Mouse (Mus musculus) right cerebral cortex, postnatal 4 days (tissue): ENCODE results near the gene Gm19402.
"Not testable (repeated sequence)": the region's sequence is repeated elsewhere in the genome, so short reads cannot be mapped to it uniquely, and the experiment has no call there.

Experiments used
- DNase-seq: peaks from one replicate; pipeline ENCODE4 v3.0.0-alpha.2; 2022

Gm19402 gene

DNA sequence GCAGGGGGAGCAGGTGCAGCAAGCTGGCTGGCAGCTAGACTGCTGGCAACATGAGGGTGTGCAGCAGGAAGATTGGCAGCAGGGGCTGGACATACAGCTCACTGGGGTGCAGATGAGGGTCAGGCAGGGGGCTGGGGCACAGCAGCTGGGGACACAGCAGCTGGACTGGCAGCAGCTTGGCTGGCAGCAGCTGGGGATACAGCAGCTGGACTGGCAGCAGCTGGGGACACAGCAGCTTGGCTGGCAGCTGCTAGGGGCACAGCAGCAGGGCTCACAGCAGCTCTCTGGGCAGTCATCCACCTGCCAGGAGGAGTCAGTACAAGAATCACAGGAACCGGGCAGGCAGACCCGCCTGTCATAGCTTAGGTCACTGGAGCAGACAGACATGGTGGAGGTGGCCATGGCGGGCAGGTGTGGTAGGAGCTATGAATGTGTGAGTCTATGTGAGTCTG is at the start of gene Gm19402:
Gm19402 (minus strand) TSS at position 402 of the 452 bp plus-strand sequence.
- DNase-seq: not testable (repeated sequence)

DNA sequence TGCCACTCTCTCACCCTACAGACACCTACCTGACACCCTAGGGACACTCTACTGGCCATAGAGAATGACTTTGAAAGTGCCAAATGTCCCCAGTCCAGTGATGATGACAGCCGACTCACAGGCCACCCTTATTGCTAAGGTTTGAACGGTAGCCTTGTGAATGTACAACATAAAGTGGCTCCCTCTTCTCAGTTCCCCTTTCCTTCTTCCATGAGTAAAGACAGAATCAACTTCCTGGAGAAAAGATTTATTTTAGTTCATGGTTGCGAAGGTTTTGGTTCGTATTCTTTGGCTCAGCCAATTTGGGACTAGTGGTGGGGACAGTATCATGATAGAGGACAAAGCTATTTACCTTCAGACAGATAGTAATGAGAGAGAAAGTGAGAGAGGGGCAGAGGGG is 48.4 kb upstream of the Gm19402 start:
- no peak for DNase-seq

DNA sequence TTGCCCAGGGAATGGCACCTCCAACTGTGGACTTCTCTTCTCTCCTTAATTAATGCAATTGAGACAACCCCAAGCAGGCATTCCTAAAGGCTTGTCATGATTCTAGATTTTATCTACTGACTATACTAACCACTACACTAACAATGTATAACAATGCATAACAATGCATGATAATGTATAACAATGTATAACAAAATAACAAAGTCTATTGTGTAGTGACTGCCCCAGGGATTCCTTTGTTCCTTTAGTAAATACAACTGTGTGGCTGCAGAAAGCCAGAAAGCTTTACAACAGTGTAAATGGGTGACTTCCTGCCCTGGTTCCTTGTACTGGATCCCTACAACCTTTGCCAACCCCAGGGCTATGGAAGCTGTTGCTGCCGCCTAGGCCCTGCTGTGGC is 45.4 kb upstream of the Gm19402 start:
- DNase-seq: no peak

DNA sequence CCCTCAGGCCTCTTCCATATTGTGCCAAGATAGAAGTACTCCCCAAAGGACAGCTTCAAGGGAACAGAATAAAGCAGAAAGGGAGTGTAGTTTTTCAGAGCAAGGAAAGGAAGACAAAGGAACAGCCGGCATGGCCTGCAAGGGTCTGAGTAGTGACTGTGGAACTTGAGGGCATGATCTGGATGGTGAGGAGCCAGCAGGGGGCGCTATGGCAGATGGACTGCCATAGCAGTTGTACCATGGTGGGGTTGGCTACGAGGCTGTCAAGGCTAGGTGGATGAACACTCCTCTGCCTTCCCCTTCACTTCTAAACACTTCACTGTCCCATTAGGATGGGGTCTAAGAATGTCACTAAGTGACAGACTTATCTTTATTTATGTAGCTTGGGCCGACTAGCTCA is 38.7 kb upstream of the Gm19402 start:
- no peak for DNase-seq

DNA sequence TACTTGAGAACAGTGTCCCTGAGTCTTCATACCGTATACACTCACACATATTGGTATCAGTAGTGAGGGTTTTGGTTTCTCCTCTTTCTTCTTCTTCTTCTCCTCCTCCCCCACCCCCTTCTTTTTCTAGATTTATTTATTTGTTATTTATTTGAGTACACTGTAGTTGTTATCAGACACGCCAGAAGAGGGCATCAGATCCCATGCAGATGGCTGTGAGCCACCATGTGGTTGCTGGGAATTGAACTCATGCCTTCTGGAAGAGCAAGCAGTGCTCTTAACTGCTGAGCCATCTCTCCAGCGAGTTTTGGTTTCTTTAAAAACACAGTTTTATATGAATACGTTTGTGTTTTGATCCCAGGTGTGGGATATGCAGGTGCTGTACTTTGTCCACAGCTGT is 37.7 kb upstream of the Gm19402 start:
- DNase-seq: no peak

DNA sequence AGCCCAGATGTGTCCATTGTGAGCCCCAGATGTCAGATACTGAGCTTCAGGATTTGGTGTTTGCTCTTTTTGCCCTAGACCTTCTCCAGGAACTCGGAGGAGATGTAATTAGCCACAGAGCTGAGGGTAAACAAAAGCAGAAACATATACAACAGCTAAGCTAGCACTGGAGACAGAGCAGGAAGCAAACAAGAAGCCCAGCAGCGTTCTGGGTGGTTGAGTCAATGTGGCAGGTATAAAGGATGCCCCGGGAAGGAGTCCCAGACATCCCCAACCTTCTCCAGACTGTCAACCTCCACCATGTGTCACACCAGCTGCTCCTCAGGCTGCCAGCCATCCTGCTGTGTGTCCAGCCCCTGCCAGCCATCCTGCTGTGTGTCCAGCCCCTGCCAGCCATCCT is 35.6 kb upstream of the Gm19402 start, which contains the start of gene Gm10100:
Gm10100 (plus strand) TSS at position 301 of the 400 bp plus-strand sequence.
- no peak for DNase-seq

DNA sequence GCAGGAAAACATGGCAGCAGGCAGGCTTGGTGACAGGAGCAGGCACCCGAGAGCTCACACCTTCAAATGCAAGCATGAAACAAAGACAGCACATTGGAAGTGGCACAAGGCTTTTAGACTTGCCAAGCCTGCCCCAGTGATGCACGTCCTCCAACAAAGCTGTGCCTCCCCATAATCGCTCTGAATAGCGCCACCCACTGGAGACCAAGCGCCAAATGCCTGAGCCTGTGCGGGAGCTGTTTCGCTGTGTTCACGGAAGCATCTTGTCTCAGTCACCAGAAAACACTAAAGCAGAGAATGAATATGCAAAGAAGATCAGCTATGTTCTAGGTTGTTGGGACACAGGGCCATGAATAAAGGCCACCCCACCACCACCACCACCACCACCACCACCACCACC is 34.3 kb upstream of the Gm19402 start:
- DNase-seq: no peak

DNA sequence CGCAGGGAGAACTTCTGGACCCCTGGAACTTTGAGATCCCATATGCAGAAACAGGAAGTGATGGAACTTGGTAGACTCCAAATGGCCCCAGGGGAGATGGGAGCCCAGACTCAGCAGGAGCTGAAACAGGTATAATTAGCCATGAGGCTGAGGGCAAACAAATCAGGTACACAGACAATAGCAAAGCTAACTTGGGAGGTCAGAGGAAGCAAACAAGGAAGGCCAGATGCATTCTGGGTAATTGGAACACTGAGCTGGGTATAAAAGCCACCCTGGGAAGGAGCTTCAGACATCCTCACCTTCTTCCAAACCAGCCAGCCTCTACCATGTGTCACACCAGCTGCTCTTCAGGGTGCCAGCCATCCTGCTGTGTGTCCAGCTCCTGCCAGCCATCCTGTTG is 29.7 kb upstream of the Gm19402 start, which contains the start of gene Krtap12-1:
Krtap12-1 (plus strand) TSS at position 301 of the 400 bp plus-strand sequence.
- DNase-seq: not testable (repeated sequence)

DNA sequence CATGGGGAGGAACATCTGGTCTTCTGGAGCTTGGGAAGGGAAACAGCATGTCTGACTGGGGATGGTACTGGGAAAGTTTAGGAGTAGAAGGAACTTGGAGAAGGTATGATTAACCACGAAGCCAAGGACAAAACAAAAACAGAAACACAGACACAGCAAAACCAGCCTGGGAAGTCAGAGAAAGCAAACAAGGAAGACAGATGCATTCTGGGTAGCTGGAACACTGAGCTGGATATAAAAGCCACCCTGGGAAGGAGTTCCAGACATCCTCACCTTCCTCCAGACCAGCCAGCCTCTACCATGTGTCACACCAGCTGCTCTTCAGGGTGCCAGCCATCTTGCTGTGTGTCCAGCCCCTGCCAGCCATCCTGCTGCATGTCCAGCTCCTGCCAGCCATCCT is 24.9 kb upstream of the Gm19402 start, which contains the start of gene Gm10142:
Gm10142 (plus strand) TSS at position 301 of the 400 bp plus-strand sequence.
- no peak for DNase-seq

DNA sequence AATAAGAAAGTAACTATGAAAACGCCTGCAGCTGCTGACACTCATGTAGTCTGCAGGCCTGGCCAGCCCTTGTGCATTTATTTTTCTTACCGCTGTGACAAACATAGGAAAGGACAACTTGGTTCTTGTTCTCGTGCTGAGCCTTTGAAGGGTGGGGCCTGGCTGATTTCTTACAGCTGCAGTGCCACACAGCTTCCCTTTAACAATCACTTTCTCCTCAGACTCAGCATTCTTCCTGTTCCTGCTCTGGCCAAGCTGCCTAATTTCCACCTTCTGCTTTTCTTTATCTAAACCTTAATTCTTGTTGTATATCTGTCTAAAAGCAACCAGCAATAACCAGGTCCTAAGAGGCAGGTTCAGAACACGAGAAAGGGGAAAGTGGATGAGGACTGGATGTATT is 23.2 kb upstream of the Gm19402 start:
- no peak for DNase-seq

DNA sequence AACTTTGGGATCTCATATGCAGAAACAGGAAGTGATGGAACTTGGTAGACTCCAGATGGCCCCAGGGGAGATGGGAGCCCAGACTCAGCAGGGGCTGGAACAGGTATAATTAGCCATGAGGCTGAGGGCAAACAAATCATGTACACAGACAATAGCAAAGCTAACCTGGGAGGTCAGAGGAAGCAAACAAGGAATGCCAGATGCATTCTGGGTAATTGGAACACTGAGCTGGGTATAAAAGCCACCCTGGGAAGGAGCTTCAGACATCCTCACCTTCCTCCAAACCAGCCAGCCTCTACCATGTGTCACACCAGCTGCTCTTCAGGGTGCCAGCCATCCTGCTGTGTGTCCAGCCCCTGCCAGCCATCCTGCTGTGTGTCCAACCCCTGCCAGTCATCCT is 20.6 kb upstream of the Gm19402 start, which contains the start of gene Gm10024:
Gm10024 (plus strand) TSS at position 301 of the 400 bp plus-strand sequence.
- DNase-seq: not testable (repeated sequence)

DNA sequence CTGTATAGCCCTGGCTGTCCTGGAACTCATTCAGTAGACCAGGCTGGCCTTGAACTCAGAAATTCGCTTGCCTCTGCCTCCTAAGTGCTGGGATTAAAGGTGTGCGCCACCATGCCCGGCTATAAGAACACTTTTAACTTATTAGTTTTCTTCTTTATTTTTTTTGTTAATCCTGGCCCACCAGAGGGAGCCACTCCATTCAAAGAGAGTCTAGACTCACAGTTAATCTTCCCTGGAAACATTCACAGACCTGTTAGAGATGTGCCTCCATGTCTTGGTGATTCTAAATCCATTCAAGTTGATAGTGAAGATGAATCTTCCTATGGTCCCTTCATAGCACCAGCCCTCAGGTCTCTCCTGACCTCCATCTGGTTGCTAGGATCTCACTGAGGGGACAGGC is 19.3 kb upstream of the Gm19402 start:
- no peak for DNase-seq

DNA sequence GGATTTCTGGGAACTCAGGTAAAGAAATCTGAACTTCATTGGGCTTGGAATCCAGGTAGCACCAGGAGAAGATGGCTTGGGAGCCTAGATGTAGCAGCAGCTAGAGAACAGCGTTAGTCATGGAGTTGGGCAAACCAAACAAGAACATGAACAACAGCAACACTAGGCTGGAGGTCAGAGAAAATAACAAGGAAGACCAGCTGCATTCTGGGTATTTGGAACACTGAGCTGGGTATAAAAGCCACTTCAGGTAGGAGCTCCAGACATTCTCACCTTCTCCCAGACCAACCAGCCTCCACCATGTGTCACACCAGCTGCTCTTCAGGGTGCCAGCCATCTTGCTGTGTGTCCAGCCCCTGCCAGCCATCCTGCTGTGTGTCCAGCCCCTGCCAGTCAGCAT is 15.8 kb upstream of the Gm19402 start, which contains the start of gene Gm10272:
Gm10272 (plus strand) TSS at position 301 of the 400 bp plus-strand sequence.
- no peak for DNase-seq

DNA sequence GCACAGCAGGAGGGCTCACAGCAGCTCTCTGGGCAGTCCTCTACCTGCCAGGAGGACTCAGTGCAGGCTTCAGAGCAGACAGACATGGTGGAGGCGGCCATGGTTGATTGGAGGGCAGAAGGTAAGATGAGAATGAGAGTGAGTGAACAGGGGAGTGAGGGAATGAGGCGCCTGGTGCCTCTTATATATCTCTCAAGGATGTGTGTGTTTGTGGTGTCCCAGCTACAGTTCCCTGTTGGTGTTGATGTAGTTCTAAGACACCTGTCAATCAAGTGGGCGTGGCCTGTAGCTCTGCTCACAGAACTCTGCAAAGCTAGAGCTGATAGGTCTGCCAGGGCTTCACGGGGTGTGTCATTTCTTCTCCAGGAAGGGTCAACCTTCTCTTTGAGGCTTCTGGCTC is 6.6 kb upstream of the Gm19402 start, which contains the start of gene Gm9508:
Gm9508 (minus strand) TSS at position 101 of the 400 bp plus-strand sequence.
- DNase-seq: no peak

DNA sequence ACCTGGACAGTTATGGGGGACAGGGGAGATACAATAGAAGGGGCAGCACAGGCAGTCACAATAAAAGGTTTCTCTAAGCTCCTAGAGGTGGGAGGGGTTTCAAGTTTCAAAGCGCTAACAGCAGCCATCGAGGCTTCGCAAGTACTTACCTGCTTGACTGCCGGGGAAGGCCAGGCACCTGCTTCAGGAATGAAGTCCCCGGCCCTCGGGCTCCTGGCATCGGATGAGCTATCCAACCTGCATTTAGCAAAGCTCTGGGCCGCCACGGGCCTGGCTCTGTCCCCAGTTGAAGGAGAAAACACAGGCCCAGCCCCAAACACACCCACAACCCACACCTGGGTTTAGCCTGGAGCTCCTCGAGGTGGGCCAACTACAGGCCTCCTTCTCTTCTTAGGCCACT is 3.5 kb downstream of the Gm19402 start:
- no peak for DNase-seq

DNA sequence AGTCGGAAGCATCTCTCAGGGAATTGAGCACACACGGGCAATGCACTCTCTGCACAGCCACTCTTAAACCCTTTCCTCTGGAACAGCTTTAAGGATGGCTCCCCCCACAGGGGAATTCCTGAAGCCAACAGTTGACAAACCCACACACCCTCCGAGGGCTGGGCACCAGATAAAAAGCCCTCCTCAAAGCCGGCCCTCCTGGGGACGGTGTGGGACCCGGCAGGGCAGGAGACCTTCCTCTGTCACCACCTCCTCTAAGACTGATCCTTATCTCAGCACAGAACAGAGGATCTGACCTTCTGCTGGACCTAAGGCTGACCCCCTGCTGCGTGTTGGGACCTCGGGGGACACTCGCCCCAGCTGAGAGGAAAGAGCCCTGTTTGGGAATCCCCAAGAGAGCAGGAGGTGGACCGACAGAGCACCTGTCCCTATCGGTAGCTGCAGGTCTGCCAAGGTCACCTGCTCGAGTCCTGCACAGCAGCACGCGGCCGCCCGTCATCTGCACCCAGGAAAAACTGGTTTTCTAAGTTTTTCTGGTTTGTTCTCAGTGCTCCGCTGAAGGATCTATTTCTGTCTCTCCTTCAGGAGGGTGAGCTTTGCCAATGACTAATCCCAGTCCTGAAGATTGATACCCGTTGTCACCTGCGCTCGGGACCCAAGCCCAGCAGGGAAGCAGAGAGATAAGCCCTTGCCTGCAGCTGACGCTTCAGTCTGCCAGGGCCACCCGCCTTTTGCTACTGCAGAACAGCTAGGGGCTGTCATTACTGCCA is 4.5 kb downstream of the Gm19402 start, which contains the start of gene Tspear:
Tspear (plus strand) TSS at position 675 of the 770 bp plus-strand sequence.
- DNase-seq: no peak

DNA sequence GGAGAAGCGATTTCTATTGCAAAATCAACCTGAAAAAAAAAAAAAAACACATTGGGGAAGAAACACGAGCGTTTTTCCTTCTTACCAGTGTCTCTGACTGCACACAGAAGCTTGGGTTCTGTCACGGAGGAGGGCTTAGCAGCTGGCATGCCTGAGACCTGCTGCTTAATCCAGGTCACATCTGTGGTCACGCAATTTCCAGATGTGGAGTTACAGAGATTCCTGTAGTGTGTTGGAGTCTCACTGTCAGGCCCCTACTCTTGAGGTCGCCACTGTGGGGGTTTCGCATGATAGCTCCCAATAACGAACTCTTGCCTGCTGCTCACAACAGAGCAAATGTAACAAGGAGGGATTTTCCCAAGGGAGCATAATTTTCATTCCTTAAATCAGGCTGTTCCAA is 6.4 kb downstream of the Gm19402 start:
- no peak for DNase-seq

DNA sequence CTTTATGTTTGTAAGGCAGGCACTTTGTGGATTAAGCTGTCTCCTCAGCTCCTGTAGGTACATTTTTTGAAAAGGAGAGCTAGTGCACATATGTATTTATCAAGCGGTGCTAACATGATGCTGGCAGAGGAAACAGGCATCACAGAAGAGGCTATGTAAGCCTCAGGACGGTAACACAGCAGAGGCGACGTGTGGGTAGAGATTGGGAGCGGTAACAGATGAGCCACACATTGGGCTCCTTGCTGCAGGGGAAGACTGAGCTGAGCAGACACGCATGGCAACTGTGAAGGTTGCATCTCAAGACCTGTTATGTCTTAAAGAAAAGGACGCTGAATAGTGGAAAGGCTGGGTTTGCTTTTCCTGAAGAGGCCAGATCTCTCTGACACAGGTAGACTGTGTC is 7.6 kb downstream of the Gm19402 start:
- no peak for DNase-seq

DNA sequence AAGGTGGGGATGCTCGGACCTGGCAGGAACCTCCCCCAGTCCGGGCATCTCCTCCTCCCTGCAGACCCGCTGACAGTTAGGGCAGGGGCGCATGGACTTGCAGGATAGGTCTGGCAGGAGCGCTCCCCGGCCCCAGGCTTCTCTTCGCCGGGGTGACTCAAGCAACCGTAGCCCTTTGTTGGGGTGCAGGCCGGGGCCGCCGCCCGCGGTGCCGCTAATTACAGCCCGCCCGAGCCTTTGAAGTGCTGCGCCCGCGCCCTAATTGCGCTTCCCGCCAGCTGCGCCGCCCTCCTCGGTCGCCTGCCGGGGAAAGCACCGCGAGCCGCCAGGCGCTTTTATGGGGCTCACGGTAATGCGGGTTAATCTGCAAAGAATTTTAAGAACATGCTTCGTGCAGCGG is 13.0 kb downstream of the Gm19402 start:
- DNase-seq: no peak

DNA sequence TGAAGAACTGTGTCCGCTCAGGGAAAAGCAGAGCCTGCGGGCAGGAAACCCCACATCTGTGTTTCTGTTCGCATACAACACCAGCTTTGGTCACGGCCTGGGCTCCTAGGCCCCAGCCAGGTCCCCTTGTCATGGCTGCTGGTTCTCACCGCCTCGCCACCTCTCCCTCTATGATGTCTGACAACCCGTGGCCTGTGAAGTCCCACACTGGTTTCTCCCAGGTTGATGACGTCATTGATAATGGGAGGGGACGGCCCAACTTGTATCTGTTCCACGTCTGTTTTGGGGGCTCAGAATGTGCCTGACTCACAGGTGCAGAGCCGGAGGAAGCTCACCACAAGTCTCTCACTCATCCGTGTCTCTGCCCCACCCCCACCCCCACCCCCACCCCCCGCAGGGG is 16.8 kb downstream of the Gm19402 start:
- DNase-seq: no peak

DNA sequence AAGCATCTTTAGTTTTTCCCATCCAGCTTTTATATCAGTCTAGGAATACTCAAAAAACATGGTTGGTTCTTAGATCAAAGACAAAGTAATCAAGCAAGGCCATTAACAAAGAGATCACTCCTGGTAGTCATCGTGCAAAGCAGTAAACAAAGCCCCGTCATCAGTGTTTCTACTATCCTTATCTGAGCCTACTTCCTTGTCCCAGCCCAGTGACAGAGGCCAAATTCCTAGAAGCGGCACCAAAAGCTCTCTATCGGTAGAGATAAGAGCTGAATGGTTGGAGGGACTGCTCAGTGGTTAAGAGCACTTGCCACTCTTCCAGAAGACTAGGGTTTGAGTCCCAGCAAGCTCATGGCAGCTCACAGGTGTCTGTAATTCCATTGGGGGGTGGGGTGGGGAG is 19.0 kb downstream of the Gm19402 start:
- DNase-seq: no peak

DNA sequence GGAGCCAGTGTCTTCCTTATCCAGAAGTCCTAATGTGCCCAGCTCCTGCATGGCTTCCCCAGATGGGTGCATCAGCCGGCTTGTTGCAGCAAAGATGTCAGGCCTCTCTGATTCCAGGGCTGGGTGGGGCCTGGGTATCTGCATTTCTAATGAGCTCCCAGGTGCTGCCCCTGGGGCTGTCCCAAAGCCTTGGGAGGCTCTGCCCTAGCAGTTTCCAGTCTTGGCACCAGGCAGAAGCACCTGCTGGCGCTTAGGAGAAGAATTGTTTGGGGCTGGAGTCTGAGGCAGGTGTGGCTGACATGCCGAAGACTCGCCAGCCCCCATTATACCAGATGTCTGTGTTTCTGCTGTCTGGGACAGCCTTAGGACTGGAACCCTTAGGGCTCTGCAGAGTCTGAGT is 19.8 kb downstream of the Gm19402 start:
- DNase-seq: no peak

DNA sequence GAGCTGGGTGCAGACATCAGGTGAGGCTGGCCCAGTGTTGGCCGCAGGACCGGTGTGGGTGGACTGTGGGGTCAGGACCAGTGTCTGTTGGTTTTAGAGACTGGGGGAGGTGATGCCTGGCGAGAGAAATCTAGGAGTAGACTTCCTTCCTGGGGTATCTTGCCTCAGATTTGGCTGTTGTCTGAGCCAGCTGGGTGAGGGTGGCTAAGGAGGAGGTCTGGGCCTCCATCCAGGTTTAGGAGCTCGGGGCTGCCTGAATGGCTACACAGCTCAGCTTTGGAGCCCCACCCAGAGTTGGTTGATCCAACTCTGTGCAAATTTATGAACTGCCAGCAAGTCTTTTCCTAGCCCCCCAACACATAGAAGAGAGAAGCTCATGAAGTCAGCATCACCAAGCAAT is 23.2 kb downstream of the Gm19402 start:
- no peak for DNase-seq

DNA sequence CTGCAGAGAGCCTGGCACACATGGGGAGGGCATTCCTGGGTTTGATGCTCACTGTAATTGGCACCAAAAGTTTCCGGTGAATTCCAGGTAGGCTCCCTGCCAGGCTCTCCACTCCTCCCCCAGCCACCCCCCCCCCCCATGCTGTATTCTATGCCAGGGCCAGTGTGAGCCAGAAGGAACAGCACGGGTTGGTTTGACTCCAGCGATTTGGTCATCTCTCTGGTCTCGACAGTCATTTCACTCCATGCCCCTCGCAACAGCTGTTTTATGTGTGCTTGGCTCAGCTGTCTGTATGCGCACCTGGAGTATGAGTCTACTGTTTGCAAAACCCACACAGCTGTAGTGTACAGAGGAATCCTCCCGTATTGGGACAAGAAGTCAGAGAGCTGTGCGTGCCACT is 24.2 kb downstream of the Gm19402 start:
- DNase-seq: no peak
